In genomic region chr14:60756271-60756670, GRCm38 (mm10) we compare ENCODE assay signal across 21 mouse cellular contexts. TPM values are rescaled to one million over a fixed set of nuclear protein-coding genes. Genes with fewer than 3 reads are reported as not detected.
DNase-seq lines count a peak whose midpoint lies in the region; ATAC-seq and TF ChIP-seq lines count a peak whose summit lies in the region.
"Had no signal": no experiment of that assay in that cellular context is flagged by ENCODE, and none has a peak within 500 bp of the region (broad histone marks: within the 10 kb centered on the region; RNA-seq: fewer than 3 reads in every experiment).

No protein-coding gene starts in this region.

- no peak overlapping the region for H3K27ac ChIP-seq in intestine, embryonic 15.5 days
- no peak overlapping the region for H3K27ac ChIP-seq in intestine, embryonic 16.5 days (ENCODE audit: low read length)
- no peak overlapping the region for H3K27ac ChIP-seq in stomach, embryonic 14.5 days (ENCODE audit: low read length)
- no peak overlapping the region for H3K27ac ChIP-seq in stomach, postnatal 0 days (replicated peaks)
- no peak overlapping the region for H3K27ac ChIP-seq in liver, embryonic 11.5 days (ENCODE audit: low read depth, low read length)
- H3K27ac ChIP-seq: limb, embryonic 10.5 days; liver, embryonic 12.5 days; midbrain, embryonic 10.5 days; neural tube, embryonic 13.5 days had no signal

- DNase-seq in stomach, postnatal 0 days (ENCODE audit: low spot score): no peak
- DNase-seq in cerebellum, postnatal 10 days: peak; percentile 85 to 89
- no peak for DNase-seq in layer of hippocampus, postnatal 10 days (ENCODE audit: low spot score in 2 of 2)
- no peak for DNase-seq in liver, embryonic 11.5 days (ENCODE audit: low spot score)
- DNase-seq: adrenal gland, postnatal 36 days; gastrocnemius, postnatal 36 days; heart, postnatal 14 days; lung, embryonic 14.5 days; lung, postnatal 4 days; right cerebral cortex, postnatal 14 days; thymus, adult 18-20 months had no signal

- no peaks in the 10 kb centered on the region for H3K9me3 ChIP-seq in intestine, embryonic 15.5 days
- no peaks in the 10 kb centered on the region for H3K9me3 ChIP-seq in intestine, embryonic 16.5 days (ENCODE audit: control insufficient read depth, low read length)
- no peaks in the 10 kb centered on the region for H3K9me3 ChIP-seq in stomach, embryonic 14.5 days (ENCODE audit: control insufficient read depth, low read depth, low read length)
- no peaks in the 10 kb centered on the region for H3K9me3 ChIP-seq in stomach, postnatal 0 days (ENCODE audit: control insufficient read depth, low read length)
- no peaks in the 10 kb centered on the region for H3K9me3 ChIP-seq in liver, embryonic 11.5 days (ENCODE audit: control insufficient read depth, low read length)
- H3K9me3 ChIP-seq: limb, embryonic 10.5 days; liver, embryonic 12.5 days; midbrain, embryonic 10.5 days; neural tube, embryonic 13.5 days had no signal

- H3K36me3 ChIP-seq in intestine, embryonic 15.5 days: peaks cover 14% of the 10 kb centered on the region
- peaks cover 7% of the 10 kb centered on the region for H3K36me3 ChIP-seq in intestine, embryonic 16.5 days (ENCODE audit: control insufficient read depth, insufficient read depth, low read length)
- H3K36me3 ChIP-seq in stomach, embryonic 14.5 days (ENCODE audit: control insufficient read depth, insufficient read depth, low read length): peaks cover 5% of the 10 kb centered on the region
- H3K36me3 ChIP-seq in stomach, postnatal 0 days (ENCODE audit: control insufficient read depth, insufficient read depth, low read length): peaks cover 26% of the 10 kb centered on the region
- H3K36me3 ChIP-seq in liver, embryonic 11.5 days (ENCODE audit: control insufficient read depth, insufficient read depth, low read length): peaks cover 10% of the 10 kb centered on the region

- ATAC-seq in intestine, embryonic 15.5 days: peak; percentile 36; the same call in 1 of the 2 replicates
- ATAC-seq in intestine, embryonic 16.5 days: no peak
- ATAC-seq in stomach, embryonic 14.5 days (ENCODE audit: insufficient number of reproducible peaks, insufficient read depth, low FRiP score, low read depth): peak; percentile 67; the same call in 1 of the 2 replicates
- ATAC-seq in stomach, postnatal 0 days (ENCODE audit: low FRiP score, low TSS enrichment): no peak
- no peak for ATAC-seq in liver, embryonic 11.5 days (replicated peaks; ENCODE audit: low FRiP score)
- ATAC-seq: forebrain, embryonic 14.5 days; liver, embryonic 12.5 days; Patski had no signal

- H3K27me3 ChIP-seq in intestine, embryonic 15.5 days (replicated peaks): no peaks in the 10 kb centered on the region
- H3K27me3 ChIP-seq in intestine, embryonic 16.5 days (replicated peaks; ENCODE audit: control insufficient read depth, insufficient read depth, low read length): no peaks in the 10 kb centered on the region
- H3K27me3 ChIP-seq in stomach, embryonic 14.5 days (ENCODE audit: control insufficient read depth, insufficient read depth, low read length): no peaks in the 10 kb centered on the region
- H3K27me3 ChIP-seq in stomach, postnatal 0 days (ENCODE audit: control insufficient read depth, insufficient read depth, low read length): no peaks in the 10 kb centered on the region
- H3K27me3 ChIP-seq in liver, embryonic 11.5 days (replicated peaks; ENCODE audit: control insufficient read depth, insufficient read depth, low read length): no peaks in the 10 kb centered on the region
- H3K27me3 ChIP-seq: liver, embryonic 12.5 days; neural tube, embryonic 13.5 days; Patski had no signal

- WGBS in intestine, embryonic 15.5 days: 77% methylated on average over 15 of the region's 15 CpGs
- 75% methylated on average over 15 of the region's 15 CpGs for WGBS in intestine, embryonic 16.5 days
- 72% methylated on average over 15 of the region's 15 CpGs for WGBS in stomach, embryonic 14.5 days
- whole genome bisulfite sequencing in stomach, postnatal 0 days: 67% methylated on average over 15 of the region's 15 CpGs
- WGBS in liver, embryonic 11.5 days: 90% methylated on average over 15 of the region's 15 CpGs

- H3K9ac ChIP-seq in intestine, embryonic 15.5 days: no peak overlapping the region
- no peak overlapping the region for H3K9ac ChIP-seq in intestine, embryonic 16.5 days (ENCODE audit: low read depth, low read length)
- no peak overlapping the region for H3K9ac ChIP-seq in stomach, embryonic 14.5 days (replicated peaks; ENCODE audit: low read depth, low read length)
- H3K9ac ChIP-seq in stomach, postnatal 0 days (ENCODE audit: low read length): no peak overlapping the region
- no peak overlapping the region for H3K9ac ChIP-seq in liver, embryonic 11.5 days (ENCODE audit: low read depth, low read length)
- H3K9ac ChIP-seq: liver, embryonic 12.5 days; lung, embryonic 14.5 days; neural tube, embryonic 13.5 days had no signal

- H3K4me1 ChIP-seq in intestine, embryonic 15.5 days (replicated peaks): no peaks in the 10 kb centered on the region
- no peaks in the 10 kb centered on the region for H3K4me1 ChIP-seq in intestine, embryonic 16.5 days (ENCODE audit: control insufficient read depth, insufficient read depth, low read length)
- no peaks in the 10 kb centered on the region for H3K4me1 ChIP-seq in stomach, embryonic 14.5 days (ENCODE audit: control insufficient read depth, insufficient read depth, low read length)
- H3K4me1 ChIP-seq in stomach, postnatal 0 days (replicated peaks; ENCODE audit: control insufficient read depth, insufficient read depth): no peaks in the 10 kb centered on the region
- H3K4me1 ChIP-seq in liver, embryonic 11.5 days (replicated peaks; ENCODE audit: control insufficient read depth, insufficient read depth, low read length): no peaks in the 10 kb centered on the region
- H3K4me1 ChIP-seq: limb, embryonic 10.5 days; liver, embryonic 12.5 days; midbrain, embryonic 10.5 days had no signal

- no peak for TF ChIP-seq EP300 in stomach, postnatal 0 days (optimal IDR thresholded peaks at IDR 0.05)

- TF ChIP-seq CTCF in stomach, postnatal 0 days (IDR thresholded peaks at IDR 0.05; ENCODE audit: low read depth): no peak

- H3K4me3 ChIP-seq in intestine, embryonic 15.5 days (replicated peaks): no peak overlapping the region
- H3K4me3 ChIP-seq in intestine, embryonic 16.5 days (ENCODE audit: low read length): no peak overlapping the region
- no peak overlapping the region for H3K4me3 ChIP-seq in stomach, embryonic 14.5 days (ENCODE audit: low read depth, low read length)
- no peak overlapping the region for H3K4me3 ChIP-seq in stomach, postnatal 0 days (ENCODE audit: low read depth, low read length)
- no peak overlapping the region for H3K4me3 ChIP-seq in liver, embryonic 11.5 days (ENCODE audit: low read depth, low read length)
- H3K4me3 ChIP-seq: limb, embryonic 10.5 days; liver, embryonic 12.5 days; midbrain, embryonic 10.5 days; neural tube, embryonic 13.5 days had no signal

- no peak overlapping the region for H3K4me2 ChIP-seq in intestine, embryonic 15.5 days (replicated peaks)
- H3K4me2 ChIP-seq in intestine, embryonic 16.5 days (ENCODE audit: low read depth, low read length): no peak overlapping the region
- no peak overlapping the region for H3K4me2 ChIP-seq in stomach, embryonic 14.5 days (replicated peaks; ENCODE audit: low read depth, low read length)
- no peak overlapping the region for H3K4me2 ChIP-seq in stomach, postnatal 0 days (replicated peaks; ENCODE audit: low read depth)
- H3K4me2 ChIP-seq in liver, embryonic 11.5 days: no peak overlapping the region
- H3K4me2 ChIP-seq: heart, embryonic 11.5 days; liver, embryonic 12.5 days; lung, embryonic 14.5 days; neural tube, embryonic 13.5 days had no signal

RNA-seq across cellular contexts. Expression of gene C1qtnf9, which starts 11.7 kb away (rescaled TPM):
- polyA plus RNA-seq in intestine, embryonic 15.5 days (2015; fragmentation: Nextera tagmentation; extraction: Ambion mirVana): 1.3 and 2.0 TPM in 2 replicates
- 1.7 TPM in 2 replicates for polyA plus RNA-seq in intestine, embryonic 16.5 days (2015; fragmentation: Nextera tagmentation; extraction: Ambion mirVana)
- 0.33 and 0.73 TPM in 2 replicates for polyA plus RNA-seq in stomach, embryonic 14.5 days (2014; fragmentation: Nextera tagmentation; extraction: Ambion mirVana)
- 3.0 and 3.1 TPM in 2 replicates for polyA plus RNA-seq in stomach, postnatal 0 days (2015; fragmentation: Nextera tagmentation; extraction: Ambion mirVana)
- total RNA-seq in layer of hippocampus, postnatal 10 days (2021): under 1 TPM in 1 of 2 experiments, not detected in 1; 0.18 TPM
- 0.09 and 0.19 TPM in 2 replicates for polyA plus RNA-seq in liver, embryonic 11.5 days (2014; fragmentation: Nextera tagmentation; extraction: Ambion mirVana)
- polyA plus RNA-seq: forebrain, embryonic 14.5 days; heart, embryonic 11.5 days; Patski had no signal

RNA-seq across cellular contexts. Expression of gene Mipep, which starts 28.1 kb away (rescaled TPM):
- polyA plus RNA-seq in intestine, embryonic 15.5 days (2015; fragmentation: Nextera tagmentation; extraction: Ambion mirVana): 20.5 and 22.1 TPM in 2 replicates
- 20.0 and 21.2 TPM in 2 replicates for polyA plus RNA-seq in intestine, embryonic 16.5 days (2015; fragmentation: Nextera tagmentation; extraction: Ambion mirVana)
- 22.3 and 24.0 TPM in 2 replicates for polyA plus RNA-seq in stomach, embryonic 14.5 days (2014; fragmentation: Nextera tagmentation; extraction: Ambion mirVana)
- 9.8 and 9.9 TPM in 2 replicates for polyA plus RNA-seq in stomach, postnatal 0 days (2015; fragmentation: Nextera tagmentation; extraction: Ambion mirVana)
- total RNA-seq in layer of hippocampus, postnatal 10 days (2021): 10 to 100 TPM; 25.9 to 26.8 TPM
- 27.8 TPM in 2 replicates for polyA plus RNA-seq in liver, embryonic 11.5 days (2014; fragmentation: Nextera tagmentation; extraction: Ambion mirVana)

Comparison
In these comparisons a context has a peak if more than half of its experiments do, and no peak if none do; other contexts are left out.
1. ATAC-seq: peak in intestine, embryonic 15.5 days (single experiment) and stomach, embryonic 14.5 days (single experiment); none in intestine, embryonic 16.5 days (single experiment), stomach, postnatal 0 days (single experiment) and liver, embryonic 11.5 days (single experiment).
2. DNase-seq: peak in cerebellum, postnatal 10 days (2 of 2); none in stomach, postnatal 0 days (single experiment), layer of hippocampus, postnatal 10 days (0 of 2) and liver, embryonic 11.5 days (single experiment).